Mouse (Mus musculus): ENCODE measurements around the gene Pi4kb.
"Not testable (repeated sequence)": the region's sequence is repeated elsewhere in the genome, so short reads cannot be mapped to it uniquely, and the experiment has no call there.

DNA sequence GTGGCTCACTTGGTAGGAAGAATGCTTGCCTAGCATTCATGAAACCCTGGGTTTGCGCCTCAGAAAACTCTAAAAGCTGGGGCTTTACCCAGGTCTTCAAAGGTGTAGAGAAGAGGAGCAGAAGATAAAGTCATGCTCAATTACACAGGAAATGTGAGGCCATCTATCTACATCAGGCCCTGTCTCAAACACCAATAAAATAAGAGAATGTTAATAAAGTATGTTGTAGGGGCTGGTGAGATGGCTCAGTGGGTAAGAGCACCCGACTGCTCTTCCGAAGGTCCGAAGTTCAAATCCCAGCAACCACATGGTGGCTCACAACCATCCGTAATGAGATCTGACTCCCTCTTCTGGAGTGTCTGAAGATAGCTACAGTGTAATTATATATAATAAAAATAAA, 46.4 kb downstream of the Pi4kb start:
- TF ChIP-seq TAL1, GATA1 (IDR thresholded peaks at IDR 0.05; ENCODE audit: low read length): not testable (repeated sequence)

Data from erythroblast, embryonic 14.5 days (primary cell).